8 mouse cellular contexts compared by ENCODE assay signal in genomic region chr5:118380052-118380421, GRCm38 (mm10).
DNase-seq lines count a peak whose midpoint lies in the region; ATAC-seq and TF ChIP-seq lines count a peak whose summit lies in the region.

No protein-coding gene starts in this region.

- WGBS in liver, embryonic 11.5 days, result 9% methylated on average over 5 of the region's 5 CpGs
- WGBS in forebrain, embryonic 12.5 days, result 23% methylated on average over 5 of the region's 5 CpGs
- WGBS in limb, embryonic 14.5 days, result 29% methylated on average over 5 of the region's 5 CpGs
- WGBS in olfactory bulb, adult 2 months, result 48% methylated on average over 5 of the region's 5 CpGs

- no peak for TF ChIP-seq CTCF in olfactory bulb, adult 2 months (IDR thresholded peaks at IDR 0.05; ENCODE audit: insufficient read depth, low read depth, low read length)

- DNase-seq in liver, embryonic 11.5 days (ENCODE audit: low spot score), result no peak
- no peak for DNase-seq in liver
- DNase-seq in limb, embryonic 14.5 days (ENCODE audit: low spot score), result no peak
- no peak for DNase-seq in left cerebral cortex, postnatal 14 days (ENCODE audit: low spot score in 2 of 2)
- DNase-seq in right cerebral cortex, postnatal 36 days (ENCODE audit: low spot score in 2 of 2), result no peak
- no peak for DNase-seq in embryo, embryonic 10.5 days (ENCODE audit: low spot score)

- H3K4me3 ChIP-seq in liver, embryonic 11.5 days (ENCODE audit: low read depth, low read length), result peak overlapping the region; percentile 56
- H3K4me3 ChIP-seq in forebrain, embryonic 12.5 days (replicated peaks), result peak overlapping the region; percentile 45; the same call in 1 of the 2 replicates
- peak overlapping the region; percentile 47 for H3K4me3 ChIP-seq in limb, embryonic 14.5 days (replicated peaks; ENCODE audit: low read length)
- peak overlapping the region; percentile 41; the same call in 1 of the 2 replicates for H3K4me3 ChIP-seq in olfactory bulb, adult 2 months (ENCODE audit: insufficient read depth, low read depth, low read length)

- no peak overlapping the region for H3K27ac ChIP-seq in liver, embryonic 11.5 days (ENCODE audit: low read depth, low read length)
- peak overlapping the region; percentile 73; the same call in 1 of the 2 replicates for H3K27ac ChIP-seq in forebrain, embryonic 12.5 days
- peak overlapping the region; percentile 55; the same call in 1 of the 2 replicates for H3K27ac ChIP-seq in limb, embryonic 14.5 days (replicated peaks; ENCODE audit: low read depth, low read length)
- H3K27ac ChIP-seq in olfactory bulb, adult 2 months (ENCODE audit: insufficient read depth, low read depth, low read length), result no peak overlapping the region

- no peak overlapping the region for H3K9ac ChIP-seq in liver, embryonic 11.5 days (ENCODE audit: low read depth, low read length)
- H3K9ac ChIP-seq in forebrain, embryonic 12.5 days, result no peak overlapping the region
- peak overlapping the region; percentile 60; the same call in 1 of the 2 replicates for H3K9ac ChIP-seq in limb, embryonic 14.5 days (ENCODE audit: low read depth, low read length, severe bottlenecking)

- peaks cover 3% of the 10 kb centered on the region; the same call in 1 of the 2 replicates for H3K27me3 ChIP-seq in liver, embryonic 11.5 days (replicated peaks; ENCODE audit: control insufficient read depth, insufficient read depth, low read length)
- peaks cover 57% of the 10 kb centered on the region for H3K27me3 ChIP-seq in forebrain, embryonic 12.5 days
- H3K27me3 ChIP-seq in limb, embryonic 14.5 days (ENCODE audit: control insufficient read depth, insufficient read depth, low read length), result no peaks in the 10 kb centered on the region; the same call in 1 of the 2 replicates

- no peaks in the 10 kb centered on the region for H3K36me3 ChIP-seq in liver, embryonic 11.5 days (ENCODE audit: control insufficient read depth, insufficient read depth, low read length)
- H3K36me3 ChIP-seq in forebrain, embryonic 12.5 days (replicated peaks), result no peaks in the 10 kb centered on the region
- no peaks in the 10 kb centered on the region for H3K36me3 ChIP-seq in limb, embryonic 14.5 days (ENCODE audit: control insufficient read depth, insufficient read depth, low read length)

- no peak for TF ChIP-seq POLR2A in limb, embryonic 14.5 days (IDR thresholded peaks at IDR 0.05; ENCODE audit: borderline replicate concordance, extremely low read depth, insufficient read depth, insufficient read length)
- TF ChIP-seq POLR2A in olfactory bulb, adult 2 months (IDR thresholded peaks at IDR 0.05; ENCODE audit: insufficient read depth, low read depth, low read length), result no peak

- H3K4me2 ChIP-seq in liver, embryonic 11.5 days, result peak overlapping the region; percentile 92
- H3K4me2 ChIP-seq in forebrain, embryonic 12.5 days, result peak overlapping the region; percentile 83
- peak overlapping the region; percentile 88 for H3K4me2 ChIP-seq in limb, embryonic 14.5 days (replicated peaks; ENCODE audit: low read depth, low read length, severe bottlenecking)

- intact Hi-C loops in left cerebral cortex, postnatal 14 days (cut with DNase I), result no loop called here

- ATAC-seq in liver, embryonic 11.5 days (replicated peaks; ENCODE audit: low FRiP score), result peak; percentile 51
- ATAC-seq in forebrain, embryonic 12.5 days (ENCODE audit: low FRiP score), result peak; percentile 10; the same call in 1 of the 2 replicates
- ATAC-seq in limb, embryonic 14.5 days (ENCODE audit: low FRiP score, low read depth), result no peak

- peaks cover 27% of the 10 kb centered on the region for H3K4me1 ChIP-seq in liver, embryonic 11.5 days (replicated peaks; ENCODE audit: control insufficient read depth, insufficient read depth, low read length)
- H3K4me1 ChIP-seq in forebrain, embryonic 12.5 days, result peaks cover 25% of the 10 kb centered on the region
- peaks cover 16% of the 10 kb centered on the region; the same call in 1 of the 2 replicates for H3K4me1 ChIP-seq in limb, embryonic 14.5 days (ENCODE audit: control insufficient read depth, insufficient read depth, low read length)
- H3K4me1 ChIP-seq in olfactory bulb, adult 2 months (ENCODE audit: control insufficient read depth, insufficient read depth, low read length), result peaks cover 14% of the 10 kb centered on the region

- H3K9me3 ChIP-seq in liver, embryonic 11.5 days (ENCODE audit: control insufficient read depth, low read length), result no peaks in the 10 kb centered on the region
- no peaks in the 10 kb centered on the region for H3K9me3 ChIP-seq in forebrain, embryonic 12.5 days
- no peaks in the 10 kb centered on the region for H3K9me3 ChIP-seq in limb, embryonic 14.5 days (ENCODE audit: control insufficient read depth, low read length)

Comparison
In these comparisons a context has a peak if more than half of its experiments do, and no peak if none do; other contexts are left out.
1. H3K27ac ChIP-seq: peak in forebrain, embryonic 12.5 days (single experiment) and limb, embryonic 14.5 days (single experiment); none in liver, embryonic 11.5 days (single experiment) and olfactory bulb, adult 2 months (single experiment).
2. Peak in every context shown above with its lines, with median percentiles within 50 percentile points of each other: H3K4me2 ChIP-seq and H3K4me3 ChIP-seq.